Mouse (Mus musculus): ENCODE results near the gene Polr2l. TPM values are rescaled to one million over a fixed set of nuclear protein-coding genes. Genes with fewer than 3 reads are reported as not detected.
A peak's percentile ranks its signal among the peaks of the same experiment; 100 is the strongest.

The Polr2l gene
- polyA plus RNA-seq (2015; fragmentation: Nextera tagmentation; extraction: Ambion mirVana) = 63.4 and 64.3 TPM in 2 replicates

GRCm38 (mm10) chr7:141475011-141475804, at the start of gene Polr2l, which contains the start of gene Tspan4:
Polr2l (minus strand) TSS chr7:141475132.
Tspan4 (plus strand) TSS chr7:141475240.
- under 1% methylated on average over 87 of the region's 87 CpGs for WGBS
- peaks cover 26% of the 10 kb centered on the region for H3K36me3 ChIP-seq
- peaks cover 44% of the 10 kb centered on the region for H3K4me1 ChIP-seq
- peak within 1 kb of the TSS; percentile 95 for H3K4me2 ChIP-seq (replicated peaks)
- H3K27me3 ChIP-seq = no peaks in the 10 kb centered on the region
- peak within 1 kb of the TSS; percentile 92 for H3K27ac ChIP-seq
- ATAC-seq (ENCODE audit: low FRiP score, low read depth) = peak; percentile 74
- H3K9ac ChIP-seq = peak within 1 kb of the TSS; percentile 81
- H3K9me3 ChIP-seq = no peaks in the 10 kb centered on the region
- H3K4me3 ChIP-seq = peak within 1 kb of the TSS; percentile 78

GRCm38 (mm10) chr7:141524271-141524670, 49.3 kb upstream of the Polr2l start:
- H3K27me3 ChIP-seq = no peaks in the 10 kb centered on the region
- no peaks in the 10 kb centered on the region for H3K9me3 ChIP-seq
- WGBS = 82% methylated on average over 4 of the region's 4 CpGs
- no peak overlapping the region for H3K27ac ChIP-seq
- no peaks in the 10 kb centered on the region for H3K4me1 ChIP-seq
- ATAC-seq (ENCODE audit: low FRiP score, low read depth) = no peak
- no peak overlapping the region for H3K9ac ChIP-seq
- peaks cover 51% of the 10 kb centered on the region for H3K36me3 ChIP-seq
- no peak overlapping the region for H3K4me2 ChIP-seq (replicated peaks)
- no peak overlapping the region for H3K4me3 ChIP-seq

- H3K27me3 ChIP-seq = no peaks in the 10 kb centered on the region
- H3K9ac ChIP-seq = no peak overlapping the region
- H3K4me2 ChIP-seq (replicated peaks) = no peak overlapping the region
- H3K4me1 ChIP-seq = peaks cover 3% of the 10 kb centered on the region; the same call in 1 of the 2 replicates
- no peak for ATAC-seq (ENCODE audit: low FRiP score, low read depth)
- 32% methylated on average over 4 of the region's 4 CpGs for WGBS
- no peak overlapping the region for H3K4me3 ChIP-seq
- H3K9me3 ChIP-seq = no peaks in the 10 kb centered on the region
- H3K36me3 ChIP-seq = peaks cover 42% of the 10 kb centered on the region; the same call in 1 of the 2 replicates
- no peak overlapping the region for H3K27ac ChIP-seq
Observed at GRCm38 (mm10) chr7:141523007-141523406, 48.1 kb upstream of the Polr2l start.

DNA sequence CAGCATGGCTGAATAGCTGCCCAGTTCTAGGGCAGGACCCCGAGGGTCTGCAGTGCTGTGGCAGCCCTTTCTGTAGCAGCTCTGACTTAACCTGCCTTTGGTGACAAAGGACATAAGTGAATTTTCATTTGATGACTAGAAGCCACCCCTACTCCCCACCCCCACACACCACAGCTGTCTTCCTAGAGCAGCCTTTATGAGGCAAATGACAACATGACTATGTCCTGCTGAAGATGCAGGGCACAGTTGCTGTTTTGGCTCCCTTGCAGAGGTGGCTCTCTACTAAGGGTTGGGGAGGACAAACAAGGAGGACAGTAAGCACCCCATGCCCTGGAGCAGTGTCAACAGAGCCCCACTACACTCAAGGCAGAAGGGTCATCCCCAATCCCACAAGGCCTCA, 44.9 kb upstream of the Polr2l start:
- Histone ChIP-seq H3K4me1 (peaks cover 3% of the 10 kb centered on the region; the same call in 1 of the 2 replicates), H3K9me3 (no peaks in the 10 kb centered on the region), H3K4me3 (no peak overlapping the region), H3K27ac (no peak overlapping the region), H3K4me2 (replicated peaks) (no peak overlapping the region), H3K9ac (no peak overlapping the region; the same call in 1 of the 2 replicates), H3K36me3 (peaks cover 46% of the 10 kb centered on the region), H3K27me3 (no peaks in the 10 kb centered on the region)
- no peak for ATAC-seq (ENCODE audit: low FRiP score, low read depth)
- WGBS = 95% methylated on average over 1 of the region's 1 CpGs

GRCm38 (mm10) chr7:141518926-141519325, 44.0 kb upstream of the Polr2l start:
- no peak overlapping the region for H3K4me3 ChIP-seq
- no peak overlapping the region for H3K27ac ChIP-seq
- no peak for ATAC-seq (ENCODE audit: low FRiP score, low read depth)
- H3K9ac ChIP-seq = no peak overlapping the region
- H3K36me3 ChIP-seq = peaks cover 46% of the 10 kb centered on the region
- H3K9me3 ChIP-seq = no peaks in the 10 kb centered on the region
- H3K4me2 ChIP-seq (replicated peaks) = no peak overlapping the region
- peaks cover 3% of the 10 kb centered on the region; the same call in 1 of the 2 replicates for H3K4me1 ChIP-seq
- WGBS = 82% methylated on average over 3 of the region's 3 CpGs
- H3K27me3 ChIP-seq = no peaks in the 10 kb centered on the region

DNA sequence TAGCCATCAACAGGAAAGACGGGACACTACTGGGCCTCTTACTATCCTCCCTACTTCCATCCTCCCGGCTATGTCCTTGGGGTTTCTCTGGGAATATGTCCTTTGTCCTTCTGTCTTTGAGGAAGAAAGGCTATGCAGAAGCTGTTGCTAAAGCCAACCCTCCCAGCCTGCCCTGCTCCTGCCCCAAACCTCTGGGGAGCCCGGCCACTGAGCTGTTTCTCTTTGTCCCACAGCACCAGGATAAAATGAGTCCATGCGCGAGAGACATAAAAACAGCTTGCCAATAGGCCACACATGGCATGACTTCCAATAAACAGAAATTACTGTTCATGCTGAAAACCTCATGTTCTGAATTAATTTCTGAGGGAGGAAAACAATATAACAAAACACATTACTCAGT, 43.4 kb upstream of the Polr2l start:
- peaks cover 51% of the 10 kb centered on the region for H3K36me3 ChIP-seq
- 71% methylated on average over 5 of the region's 5 CpGs for WGBS
- no peak for ATAC-seq (ENCODE audit: low FRiP score, low read depth)
- no peaks in the 10 kb centered on the region for H3K9me3 ChIP-seq
- peaks cover 3% of the 10 kb centered on the region; the same call in 1 of the 2 replicates for H3K4me1 ChIP-seq
- no peak overlapping the region for H3K4me2 ChIP-seq (replicated peaks)
- no peaks in the 10 kb centered on the region for H3K27me3 ChIP-seq
- H3K27ac ChIP-seq = no peak overlapping the region; the same call in 1 of the 2 replicates
- H3K4me3 ChIP-seq = no peak overlapping the region
- H3K9ac ChIP-seq = no peak overlapping the region

DNA sequence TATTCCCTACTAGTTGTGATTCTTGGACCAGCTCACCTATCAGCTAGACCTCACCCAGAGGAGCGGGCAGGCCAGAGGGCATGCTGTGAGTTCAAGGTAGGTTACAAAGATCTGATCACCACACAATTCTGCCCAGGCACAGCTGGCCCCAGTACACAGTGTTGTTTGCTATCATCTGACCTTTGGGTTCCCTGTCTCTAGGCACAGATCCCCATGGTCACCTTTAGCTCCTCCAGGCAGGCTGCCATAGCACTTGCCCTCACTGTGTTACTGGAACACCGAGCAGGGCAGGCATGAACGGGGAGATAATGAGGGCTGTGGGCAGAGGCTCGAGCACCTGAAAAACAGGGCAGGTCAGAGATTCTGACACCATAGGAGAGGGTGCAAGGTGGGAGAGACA, 42.7 kb upstream of the Polr2l start:
- Histone ChIP-seq H3K4me1 (peaks cover 3% of the 10 kb centered on the region; the same call in 1 of the 2 replicates), H3K27ac (no peak overlapping the region), H3K4me2 (replicated peaks) (no peak overlapping the region), H3K9me3 (no peaks in the 10 kb centered on the region), H3K36me3 (peaks cover 53% of the 10 kb centered on the region), H3K27me3 (no peaks in the 10 kb centered on the region), H3K4me3 (no peak overlapping the region), H3K9ac (no peak overlapping the region)
- 82% methylated on average over 4 of the region's 4 CpGs for WGBS
- ATAC-seq (ENCODE audit: low FRiP score, low read depth) = no peak

DNA sequence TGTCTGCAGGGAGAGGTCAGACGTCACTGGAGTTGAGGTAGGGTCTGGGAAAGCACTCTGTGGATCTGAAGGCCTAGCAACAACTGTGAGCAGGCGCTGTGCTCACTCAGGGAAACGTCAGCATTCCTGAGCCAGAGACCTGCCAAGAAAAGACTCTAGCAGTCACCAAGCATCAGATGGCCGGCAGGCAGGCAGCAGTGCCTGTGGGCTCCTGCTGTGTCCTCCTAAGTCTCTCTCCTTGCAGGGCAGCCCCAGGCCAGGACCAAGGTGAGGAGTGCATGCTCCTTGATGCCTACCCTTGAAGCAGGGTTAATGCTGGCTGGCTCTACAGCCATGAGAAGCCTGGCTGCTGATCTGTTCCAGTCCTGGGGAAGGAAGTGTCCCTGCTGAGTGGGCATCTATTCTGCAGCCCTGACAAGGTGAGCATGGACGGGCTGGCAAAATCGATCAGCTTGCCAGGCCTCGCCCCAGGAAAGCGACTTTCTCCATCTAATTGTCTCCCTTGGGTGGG, 35.8 kb upstream of the Polr2l start:
- 66% methylated on average over 8 of the region's 8 CpGs for WGBS
- Histone ChIP-seq H3K36me3 (peaks cover 45% of the 10 kb centered on the region), H3K9ac (peak overlapping the region; percentile 25; the same call in 1 of the 2 replicates), H3K27ac (no peak overlapping the region), H3K27me3 (no peaks in the 10 kb centered on the region), H3K4me2 (replicated peaks) (no peak overlapping the region), H3K9me3 (no peaks in the 10 kb centered on the region), H3K4me1 (no peaks in the 10 kb centered on the region), H3K4me3 (no peak overlapping the region)
- ATAC-seq (ENCODE audit: low FRiP score, low read depth) = no peak

- H3K9ac ChIP-seq = peak overlapping the region; percentile 25; the same call in 1 of the 2 replicates
- 88% methylated on average over 5 of the region's 5 CpGs for WGBS
- no peaks in the 10 kb centered on the region for H3K4me1 ChIP-seq
- ATAC-seq (ENCODE audit: low FRiP score, low read depth) = no peak
- no peak overlapping the region for H3K4me2 ChIP-seq (replicated peaks)
- no peaks in the 10 kb centered on the region for H3K9me3 ChIP-seq
- H3K36me3 ChIP-seq = peaks cover 39% of the 10 kb centered on the region
- no peak overlapping the region for H3K4me3 ChIP-seq
- no peaks in the 10 kb centered on the region for H3K27me3 ChIP-seq
- H3K27ac ChIP-seq = no peak overlapping the region
Observed at GRCm38 (mm10) chr7:141510196-141510595, 35.3 kb upstream of the Polr2l start.

DNA sequence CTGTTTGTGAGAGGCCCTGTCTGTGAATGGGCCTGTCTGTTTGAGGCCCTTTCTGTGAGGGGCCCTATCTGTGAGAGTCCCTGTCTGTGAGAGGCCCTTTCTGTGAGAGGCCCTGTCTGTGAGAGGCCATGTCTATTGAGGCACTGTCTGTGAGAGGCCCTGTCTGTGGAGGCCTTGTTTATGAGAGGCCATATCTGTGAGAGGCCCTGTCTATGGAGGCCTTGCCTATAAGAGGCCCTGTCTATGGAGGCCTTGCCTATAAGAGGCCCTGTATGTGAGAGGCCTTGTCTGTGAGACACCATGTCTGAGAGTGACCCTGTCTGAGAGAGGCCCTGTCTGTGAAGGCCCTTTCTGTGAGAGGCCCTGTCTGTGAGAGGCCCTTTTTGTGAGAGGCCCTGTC, 33.2 kb upstream of the Polr2l start:
- H3K4me1 ChIP-seq = no peaks in the 10 kb centered on the region
- H3K9ac ChIP-seq = peak overlapping the region; percentile 6; the same call in 1 of the 2 replicates
- peaks cover 36% of the 10 kb centered on the region for H3K36me3 ChIP-seq
- H3K27ac ChIP-seq = peak overlapping the region; percentile 40; the same call in 1 of the 2 replicates
- no peak overlapping the region for H3K4me3 ChIP-seq
- no peaks in the 10 kb centered on the region for H3K9me3 ChIP-seq
- H3K4me2 ChIP-seq (replicated peaks) = no peak overlapping the region
- H3K27me3 ChIP-seq = no peaks in the 10 kb centered on the region
- ATAC-seq (ENCODE audit: low FRiP score, low read depth) = no peak

- Histone ChIP-seq H3K9me3 (no peaks in the 10 kb centered on the region), H3K27ac (no peak overlapping the region), H3K4me1 (no peaks in the 10 kb centered on the region), H3K4me2 (replicated peaks) (no peak overlapping the region), H3K4me3 (no peak overlapping the region), H3K9ac (no peak overlapping the region), H3K36me3 (peaks cover 44% of the 10 kb centered on the region), H3K27me3 (no peaks in the 10 kb centered on the region)
- WGBS = 67% methylated on average over 2 of the region's 2 CpGs
- no peak for ATAC-seq (ENCODE audit: low FRiP score, low read depth)
Observed at GRCm38 (mm10) chr7:141506278-141506677, 31.3 kb upstream of the Polr2l start.

DNA sequence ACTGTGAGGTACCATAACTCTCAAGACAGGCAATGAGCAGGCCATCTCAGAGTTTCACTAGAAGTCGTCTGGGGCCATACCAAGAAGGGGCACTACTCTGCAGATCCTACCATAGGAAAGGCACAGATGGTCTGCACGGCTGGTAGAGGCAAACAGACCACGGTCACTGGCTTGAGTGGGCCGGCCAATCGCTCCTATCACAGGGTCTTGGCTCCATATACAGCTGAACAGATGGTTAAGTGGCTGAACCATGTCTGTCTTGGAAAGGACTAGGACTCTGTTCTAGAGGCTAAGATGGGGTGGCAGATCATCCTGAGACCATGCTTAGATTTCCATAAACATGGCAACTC, 27.6 kb upstream of the Polr2l start:
- no peaks in the 10 kb centered on the region for H3K27me3 ChIP-seq
- H3K27ac ChIP-seq = no peak overlapping the region
- no peak overlapping the region for H3K4me3 ChIP-seq
- H3K4me1 ChIP-seq = no peaks in the 10 kb centered on the region
- peaks cover 52% of the 10 kb centered on the region for H3K36me3 ChIP-seq
- no peak overlapping the region for H3K4me2 ChIP-seq (replicated peaks)
- no peak overlapping the region for H3K9ac ChIP-seq
- 93% methylated on average over 5 of the region's 5 CpGs for WGBS
- H3K9me3 ChIP-seq = no peaks in the 10 kb centered on the region
- ATAC-seq (ENCODE audit: low FRiP score, low read depth) = no peak
